Mouse (Mus musculus) ES-E14 (cell line): Measurements from ENCODE around the gene Slit3.

Experiments used
- HCFC1 ChIP-seq: IDR thresholded peaks from 2 replicates; pipeline ENCODE4 v1.6.1; 2012; ENCODE audit warnings: low read length, inconsistent platforms, borderline replicate concordance; ENCODE audit not compliant: insufficient read depth
- MAFK ChIP-seq: IDR thresholded peaks from 2 replicates; pipeline ENCODE4 v1.6.1; 2014; ENCODE audit warnings: mild to moderate bottlenecking, low read depth, low read length, inconsistent platforms; ENCODE audit not compliant: insufficient read depth
- ZC3H11A ChIP-seq: IDR thresholded peaks from 2 replicates; pipeline ENCODE4 v1.6.1; 2012; ENCODE audit warnings: low read depth, mild to moderate bottlenecking, inconsistent platforms, low read length, borderline replicate concordance
- ZNF384 ChIP-seq: IDR thresholded peaks from 2 replicates; pipeline ENCODE4 v1.6.1; 2012; ENCODE audit warnings: low read depth, low read length, inconsistent platforms

GRCm38 (mm10) chr11:35194826-35195225 is 73.8 kb downstream of the Slit3 start:
- TF ChIP-seq ZC3H11A (no peak), HCFC1 (no peak), ZNF384 (no peak), MAFK (no peak)
